Mouse (Mus musculus) intestine, embryonic 14.5 days (tissue): ENCODE measurements around the gene Rab7. TPM values are rescaled to one million over a fixed set of nuclear protein-coding genes. Genes with fewer than 3 reads are reported as not detected.

Experiments
- ATAC-seq: fragments of 200-750 bp; cut with Nextera tagmentation; replicated peaks from 2 replicates; pipeline ENCODE4 v1.8.0; 2017; ENCODE audit warnings: low read depth, moderate number of reproducible peaks, moderate TSS enrichment, moderate library complexity; ENCODE audit not compliant: low FRiP score, low TSS enrichment
- DNase-seq: peaks from one replicate; pipeline ENCODE4 v3.0.0-alpha.2; 2018; ENCODE audit warnings: low spot score
- H3K27ac ChIP-seq: fragments of 300-500 bp; sonication (generic); 2 replicates; pipeline ENCODE4 v1.5.1; 2014; ENCODE audit warnings: low read depth, mild to moderate bottlenecking, control low read depth
- H3K27me3 ChIP-seq: fragments of 300-500 bp; sonication (generic); replicated peaks from 2 replicates; pipeline ENCODE4 v1.6.1; 2014; ENCODE audit warnings: low read length, control low read depth; ENCODE audit not compliant: control insufficient read depth, insufficient read depth
- H3K36me3 ChIP-seq: fragments of 300-500 bp; sonication (generic); 2 replicates; pipeline ENCODE4 v1.6.1; 2014; ENCODE audit warnings: low read length, control low read depth; ENCODE audit not compliant: control insufficient read depth, insufficient read depth
- H3K4me1 ChIP-seq: fragments of 300-500 bp; sonication (generic); replicated peaks from 2 replicates; pipeline ENCODE4 v1.6.1; 2014; ENCODE audit warnings: low read length, control low read depth, mixed read lengths; ENCODE audit not compliant: control insufficient read depth, insufficient read depth
- H3K4me2 ChIP-seq: fragments of 300-500 bp; sonication (generic); 2 replicates; pipeline ENCODE4 v1.6.1; 2014; ENCODE audit warnings: low read length
- H3K4me3 ChIP-seq: fragments of 300-500 bp; sonication (generic); 2 replicates; pipeline ENCODE4 v1.5.1; 2014; ENCODE audit warnings: low read depth, low read length, control low read depth, mixed read lengths
- H3K9ac ChIP-seq: fragments of 300-500 bp; sonication (generic); 2 replicates; pipeline ENCODE4 v1.6.1; 2014; ENCODE audit warnings: mild to moderate bottlenecking, low read length
- H3K9me3 ChIP-seq: fragments of 300-500 bp; sonication (generic); 2 replicates; pipeline ENCODE4 v1.6.1; 2016; ENCODE audit warnings: low read length, control low read depth; ENCODE audit not compliant: control insufficient read depth
- WGBS: fragments of 180-500 bp; shearing (Covaris S2); extraction: QIAGEN DNeasy Blood & Tissue Kit; methylation state at CpG from one replicate; pipeline ENCODE4 v1.1.7; 2014; 5-methylcytosine and 5-hydroxymethylcytosine counted together
- polyA plus RNA-seq: library from polyadenylated mRNA; unstranded; fragments of >200 nt; fragmentation: Nextera tagmentation; extraction: Ambion mirVana; gene quantifications from 2 replicates; pipeline ENCODE4 v1.2.1, GENCODE M21; 2014

Rab7 gene
- polyA plus RNA-seq, 1 experiment from 2014 or later: 259 TPM

- Histone ChIP-seq H3K27me3 (no peaks in the 10 kb centered on the region), H3K36me3 (0 out of 2 replicates have a peak, but pooled peaks cover 3% of the 10 kb centered on the region), H3K9ac (no peak overlapping the region), H3K4me3 (no peak overlapping the region), H3K27ac (no peak overlapping the region), H3K4me1 (peaks cover 19% of the 10 kb centered on the region), H3K4me2 (no peak overlapping the region), H3K9me3 (no peaks in the 10 kb centered on the region)
- DNase-seq (no peak), ATAC-seq (no peak)
- 94% methylated on average over 1 of the region's 1 CpGs for WGBS
Measured at GRCm38 (mm10) chr6:87991886-87992285, 53.2 kb downstream of the Rab7 start.

DNA sequence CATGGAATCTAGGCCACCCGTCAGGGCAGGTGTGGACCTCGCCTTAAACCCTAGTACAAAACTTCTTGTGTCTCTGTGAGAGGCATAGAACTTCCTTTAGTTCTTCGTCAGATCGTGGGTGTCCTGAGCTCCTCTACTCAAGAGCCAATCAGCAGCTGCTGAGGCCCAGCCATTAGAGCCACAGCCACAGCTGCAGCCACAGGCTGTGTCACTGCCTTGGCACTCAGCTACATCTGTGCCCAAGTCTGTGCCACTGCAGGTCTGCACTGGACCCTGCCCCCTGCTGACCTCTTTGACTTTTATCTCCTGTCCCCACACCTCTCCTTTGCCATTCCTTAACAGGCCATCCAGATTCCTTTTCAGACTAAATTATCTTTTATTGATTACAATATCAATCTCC is 53.9 kb downstream of the Rab7 start:
- Histone ChIP-seq H3K4me3 (no peak overlapping the region), H3K4me2 (no peak overlapping the region), H3K27me3 (no peaks in the 10 kb centered on the region), H3K4me1 (peaks cover 19% of the 10 kb centered on the region), H3K9me3 (no peaks in the 10 kb centered on the region), H3K9ac (no peak overlapping the region), H3K27ac (no peak overlapping the region), H3K36me3 (0 out of 2 replicates have a peak, but pooled peaks cover 3% of the 10 kb centered on the region)
- DNase-seq (no peak), ATAC-seq (no peak)
- WGBS: 74% methylated on average over 4 of the region's 4 CpGs

- ATAC-seq (no peak), DNase-seq (no peak)
- Histone ChIP-seq H3K4me1 (peaks cover 9% of the 10 kb centered on the region), H3K36me3 (peaks cover 7% of the 10 kb centered on the region), H3K4me2 (peak overlapping the region; percentile 72), H3K4me3 (0 out of 2 replicates have a peak overlapping the region, but pooled peaks have one; percentile 95), H3K27me3 (no peaks in the 10 kb centered on the region), H3K27ac (no peak overlapping the region), H3K9ac (peak overlapping the region; percentile 78; the same call in 1 of the 2 replicates), H3K9me3 (no peaks in the 10 kb centered on the region)
- 73% methylated on average over 9 of the region's 9 CpGs for WGBS
Measured at GRCm38 (mm10) chr6:87982506-87982905, 62.6 kb downstream of the Rab7 start.

GRCm38 (mm10) chr6:87981547-87982256 is 63.4 kb downstream of the Rab7 start, which contains the start of gene H1fx:
H1fx (minus strand) TSS chr6:87981637.
- ATAC-seq: peak; percentile 88
- Histone ChIP-seq H3K4me1 (peaks cover 9% of the 10 kb centered on the region), H3K9me3 (no peaks in the 10 kb centered on the region), H3K36me3 (peaks cover 7% of the 10 kb centered on the region), H3K4me2 (peak within 1 kb of the TSS; percentile 72), H3K27ac (peak within 1 kb of the TSS; percentile 83), H3K4me3 (peak within 1 kb of the TSS; percentile 95), H3K27me3 (no peaks in the 10 kb centered on the region), H3K9ac (peak within 1 kb of the TSS; percentile 78)
- WGBS: 1% methylated on average over 55 of the region's 55 CpGs
- DNase-seq: peak; percentile 98

DNA sequence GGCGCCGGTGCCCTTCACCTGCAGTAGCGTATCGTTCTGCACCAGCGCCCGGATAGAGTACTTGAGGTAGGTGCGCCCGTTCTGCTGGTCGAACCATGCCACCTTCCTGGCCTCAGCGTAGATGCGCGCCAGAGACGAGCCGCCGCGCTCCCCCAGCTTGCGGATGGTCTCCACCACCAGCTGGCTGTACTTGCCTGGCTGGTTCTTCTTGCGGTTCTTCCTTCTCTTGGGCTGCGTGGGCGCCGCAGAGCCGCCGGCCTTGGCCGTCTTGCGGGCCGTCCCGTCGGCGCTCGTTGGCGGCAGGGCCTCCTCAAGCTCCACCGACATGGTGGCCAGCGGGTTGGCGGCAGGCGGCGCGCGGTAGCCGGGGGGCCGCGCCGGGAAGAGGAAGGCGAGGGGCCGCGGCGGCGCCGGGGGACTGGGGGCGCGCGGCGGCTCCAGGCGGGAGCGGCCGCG is 64.0 kb downstream of the Rab7 start:
- DNase-seq (no peak), ATAC-seq (peak; percentile 37)
- Histone ChIP-seq H3K27me3 (no peaks in the 10 kb centered on the region), H3K4me3 (peak overlapping the region; percentile 95), H3K9me3 (no peaks in the 10 kb centered on the region), H3K27ac (peak overlapping the region; percentile 83), H3K9ac (peak overlapping the region; percentile 78), H3K4me2 (peak overlapping the region; percentile 72), H3K4me1 (peaks cover 9% of the 10 kb centered on the region), H3K36me3 (peaks cover 7% of the 10 kb centered on the region)
- WGBS: under 1% methylated on average over 51 of the region's 56 CpGs

DNA sequence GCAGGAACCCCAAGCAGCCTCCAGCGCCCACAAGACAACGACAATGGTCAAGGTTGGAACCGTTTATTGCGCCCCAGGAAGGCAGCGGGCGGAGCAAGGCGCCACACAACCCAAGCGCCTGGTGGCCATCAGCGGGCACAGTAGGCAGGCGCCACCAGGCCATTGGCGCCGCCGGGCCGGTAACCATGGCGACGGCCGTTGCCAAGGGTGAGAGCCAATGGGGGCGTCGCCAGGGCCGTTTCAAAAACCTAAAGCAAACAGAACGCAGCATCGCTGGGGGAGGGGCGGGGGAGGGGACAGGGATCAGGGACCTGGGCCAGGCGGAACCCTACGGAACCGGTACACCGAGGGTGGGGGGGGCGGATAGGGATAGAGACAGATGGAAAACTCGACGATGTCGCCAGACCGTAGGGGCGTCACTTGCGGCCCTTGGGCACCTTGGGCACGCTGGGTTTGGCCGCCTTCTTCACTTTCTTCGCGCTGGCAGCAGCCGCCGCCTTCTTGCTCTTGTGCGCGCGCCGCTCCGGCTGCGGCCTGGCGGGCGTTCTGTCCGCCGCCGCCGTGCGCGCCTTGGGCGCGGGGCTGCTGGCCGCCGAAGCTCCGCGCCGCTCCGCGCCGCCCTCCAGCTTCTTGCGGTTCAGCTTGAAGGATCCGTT is 64.6 kb downstream of the Rab7 start:
- peak overlapping the region; percentile 78 for H3K9ac ChIP-seq
- peaks cover 9% of the 10 kb centered on the region for H3K4me1 ChIP-seq
- H3K4me3 ChIP-seq: peak overlapping the region; percentile 95
- peak overlapping the region; percentile 72 for H3K4me2 ChIP-seq
- H3K9me3 ChIP-seq: no peaks in the 10 kb centered on the region
- peak; percentile 76 for ATAC-seq
- H3K36me3 ChIP-seq: peaks cover 7% of the 10 kb centered on the region
- peak; percentile 86 for DNase-seq
- peak overlapping the region; percentile 83 for H3K27ac ChIP-seq
- H3K27me3 ChIP-seq: no peaks in the 10 kb centered on the region
- WGBS: under 1% methylated on average over 60 of the region's 66 CpGs

- DNase-seq (no peak), ATAC-seq (no peak)
- Histone ChIP-seq H3K27ac (no peak overlapping the region), H3K9ac (no peak overlapping the region), H3K9me3 (no peaks in the 10 kb centered on the region), H3K36me3 (peaks cover 7% of the 10 kb centered on the region), H3K4me3 (peak overlapping the region; percentile 95), H3K27me3 (no peaks in the 10 kb centered on the region), H3K4me1 (peaks cover 9% of the 10 kb centered on the region), H3K4me2 (peak overlapping the region; percentile 72)
- WGBS: 82% methylated on average over 3 of the region's 3 CpGs
Measured at GRCm38 (mm10) chr6:87979728-87980127, 65.3 kb downstream of the Rab7 start.

DNA sequence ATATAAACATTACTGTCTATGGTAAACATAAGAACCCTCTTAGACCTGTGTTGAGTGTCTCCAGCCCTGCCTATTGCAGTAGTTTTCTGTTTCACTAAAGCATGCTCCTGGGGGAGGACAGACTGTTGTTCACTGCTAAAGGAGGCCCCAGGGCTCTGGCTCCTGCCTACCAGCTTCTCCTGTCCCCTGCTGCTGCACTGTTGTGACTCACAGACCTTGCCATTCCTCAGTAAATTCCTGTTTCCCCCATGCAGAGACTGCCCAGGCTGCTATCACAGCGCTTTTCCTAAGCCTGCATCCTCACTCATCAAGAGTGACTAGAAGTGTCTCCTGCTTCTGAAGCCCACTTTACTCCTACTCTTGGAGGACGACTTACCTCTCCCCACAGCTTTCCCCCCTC is 75.0 kb downstream of the Rab7 start:
- Histone ChIP-seq H3K9me3 (no peaks in the 10 kb centered on the region), H3K4me2 (no peak overlapping the region), H3K4me3 (no peak overlapping the region), H3K4me1 (no peaks in the 10 kb centered on the region), H3K9ac (no peak overlapping the region), H3K36me3 (no peaks in the 10 kb centered on the region), H3K27me3 (no peaks in the 10 kb centered on the region), H3K27ac (no peak overlapping the region)
- DNase-seq (no peak), ATAC-seq (no peak)
- WGBS: 27% methylated on average over 2 of the region's 2 CpGs
